Mouse (Mus musculus): ENCODE data around the gene Ammecr1. TPM values are rescaled to one million over a fixed set of nuclear protein-coding genes. Genes with fewer than 3 reads are reported as not detected.
A peak's percentile ranks its signal among the peaks of the same experiment; 100 is the strongest.

The Ammecr1 gene
- polyA plus RNA-seq, 1 experiment from 2014 or later, result 7.1 TPM

DNA sequence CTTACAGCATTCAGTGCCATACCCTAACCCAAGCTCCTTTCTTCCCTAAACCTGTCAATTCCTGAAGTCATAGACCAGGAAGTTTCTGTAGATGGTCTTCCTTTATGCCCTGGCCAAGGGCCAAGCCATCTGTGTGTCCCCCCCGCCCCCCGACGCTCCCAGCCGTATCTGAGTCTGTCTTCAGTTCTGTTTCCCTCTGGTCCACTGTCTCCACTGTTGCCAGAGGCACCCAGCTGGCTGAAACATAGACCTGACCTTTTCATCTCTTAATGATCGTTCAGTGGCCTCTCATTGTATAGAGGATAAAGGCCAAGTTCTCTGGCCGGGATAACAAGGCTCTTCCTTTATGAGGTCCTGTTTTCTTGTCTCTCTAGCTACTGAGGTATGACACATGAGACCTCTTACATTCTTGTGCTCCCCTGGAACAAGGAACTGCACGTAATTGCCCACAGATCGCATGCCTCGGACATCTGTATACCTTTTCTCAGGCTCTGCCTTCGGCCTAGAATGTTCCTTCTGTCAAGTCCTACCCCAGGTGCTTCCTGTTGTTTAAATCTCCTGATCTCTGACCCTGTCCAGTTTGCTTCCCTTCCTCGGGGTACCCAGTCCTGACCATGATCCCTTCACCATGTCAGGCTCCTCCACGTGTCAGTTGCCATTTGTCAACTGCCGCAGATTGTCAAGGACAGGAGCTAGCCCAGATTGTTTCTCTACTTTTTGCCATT, 138.2 kb downstream of the Ammecr1 start:
- Histone ChIP-seq H3K9me3 (replicated peaks; ENCODE audit: low read length) (no peaks in the 10 kb centered on the region), H3K4me3 (replicated peaks; ENCODE audit: low read depth, low read length) (no peak overlapping the region), H3K9ac (ENCODE audit: low read depth, low read length) (no peak overlapping the region), H3K36me3 (ENCODE audit: insufficient read depth, low read length) (no peaks in the 10 kb centered on the region), H3K4me1 (replicated peaks; ENCODE audit: insufficient read depth, low read length) (no peaks in the 10 kb centered on the region), H3K4me2 (ENCODE audit: low read length) (no peak overlapping the region), H3K27me3 (ENCODE audit: insufficient read depth, low read length) (no peaks in the 10 kb centered on the region), H3K27ac (no peak overlapping the region)
- TF ChIP-seq CTCF (IDR thresholded peaks at IDR 0.05; ENCODE audit: low read depth), result no peak
- 57% methylated on average over 13 of the region's 13 CpGs for WGBS
- ATAC-seq (replicated peaks; ENCODE audit: low FRiP score, low read depth), result no peak
- DNase-seq (ENCODE audit: low spot score), result no peak

DNA sequence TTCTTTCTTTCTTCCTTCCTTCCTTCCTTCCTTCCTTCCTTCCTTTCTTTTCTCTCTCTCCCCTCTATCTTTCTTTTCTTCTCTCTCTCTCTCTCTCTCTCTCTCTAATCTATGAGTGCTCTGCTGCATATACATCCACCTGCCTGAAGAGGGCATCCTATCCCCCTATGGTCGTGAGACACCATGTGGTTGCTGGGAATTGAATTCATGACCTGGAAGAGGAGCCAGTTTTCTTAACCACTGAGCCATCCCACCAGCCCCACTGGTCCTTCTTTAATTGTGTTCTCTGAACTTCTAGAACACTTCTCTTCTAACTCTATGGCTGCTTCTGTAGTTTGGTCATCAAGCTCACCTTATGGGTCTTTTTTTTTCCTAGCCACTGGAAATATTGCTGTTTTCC, 138.9 kb downstream of the Ammecr1 start:
- no peak overlapping the region for H3K4me2 ChIP-seq (ENCODE audit: low read length)
- H3K27ac ChIP-seq, result no peak overlapping the region
- no peaks in the 10 kb centered on the region for H3K4me1 ChIP-seq (replicated peaks; ENCODE audit: insufficient read depth, low read length)
- ATAC-seq (replicated peaks; ENCODE audit: low FRiP score, low read depth) (no peak), DNase-seq (ENCODE audit: low spot score) (no peak)
- H3K4me3 ChIP-seq (replicated peaks; ENCODE audit: low read depth, low read length), result no peak overlapping the region
- H3K9ac ChIP-seq (ENCODE audit: low read depth, low read length), result no peak overlapping the region
- WGBS, result 12% methylated on average over 1 of the region's 1 CpGs
- no peaks in the 10 kb centered on the region for H3K9me3 ChIP-seq (replicated peaks; ENCODE audit: low read length)
- TF ChIP-seq CTCF (IDR thresholded peaks at IDR 0.05; ENCODE audit: low read depth), result peak; percentile 36; the same call in 1 of the 2 replicates
- no peaks in the 10 kb centered on the region for H3K27me3 ChIP-seq (ENCODE audit: insufficient read depth, low read length)
- H3K36me3 ChIP-seq (ENCODE audit: insufficient read depth, low read length), result no peaks in the 10 kb centered on the region

DNA sequence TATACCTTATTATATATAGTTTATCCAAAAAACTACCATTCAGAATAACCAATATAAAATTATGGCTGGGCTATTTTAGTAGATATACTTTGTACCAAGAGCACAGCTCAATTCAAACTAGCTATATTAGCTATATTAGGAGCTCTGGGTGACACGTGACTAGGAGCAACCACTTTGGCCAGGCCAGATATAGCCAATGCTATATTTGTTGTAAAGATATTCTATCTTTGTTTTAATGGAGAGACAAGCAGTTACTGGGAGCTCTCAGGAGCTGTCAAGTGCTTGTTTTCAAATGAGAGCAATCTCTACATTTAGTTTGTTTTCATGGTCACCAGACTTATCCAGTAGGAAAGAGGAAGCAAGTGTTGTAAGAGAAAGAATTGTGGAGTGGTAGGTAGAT, 141.2 kb downstream of the Ammecr1 start:
- no peaks in the 10 kb centered on the region for H3K9me3 ChIP-seq (replicated peaks; ENCODE audit: low read length)
- no peak for TF ChIP-seq CTCF (IDR thresholded peaks at IDR 0.05; ENCODE audit: low read depth)
- H3K4me1 ChIP-seq (replicated peaks; ENCODE audit: insufficient read depth, low read length), result no peaks in the 10 kb centered on the region

DNA sequence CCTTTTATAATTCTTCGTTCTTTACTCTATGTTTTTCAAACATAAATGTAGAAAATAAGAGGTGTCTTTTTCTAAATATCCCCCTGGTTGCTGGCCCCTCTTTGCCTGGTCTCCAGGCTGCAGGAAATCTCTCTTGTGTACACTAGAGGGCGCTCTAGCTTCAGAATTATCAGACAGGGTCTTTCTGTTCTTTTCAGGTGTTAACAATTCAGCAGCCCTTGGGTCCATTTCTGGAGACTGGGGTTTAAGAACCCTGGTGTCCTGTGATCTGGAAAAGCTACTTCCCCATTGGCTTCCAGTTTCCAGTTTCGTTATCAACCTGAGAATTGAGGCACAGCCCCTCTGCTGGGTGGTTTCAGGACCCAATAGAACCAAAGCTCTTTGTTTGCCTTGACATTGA, 144.7 kb downstream of the Ammecr1 start:
- no peaks in the 10 kb centered on the region for H3K4me1 ChIP-seq (replicated peaks; ENCODE audit: insufficient read depth, low read length)
- no peak overlapping the region for H3K9ac ChIP-seq (ENCODE audit: low read depth, low read length)
- no peak overlapping the region for H3K4me3 ChIP-seq (replicated peaks; ENCODE audit: low read depth, low read length)
- peak; percentile 62 for DNase-seq (ENCODE audit: low spot score)
- H3K9me3 ChIP-seq (replicated peaks; ENCODE audit: low read length), result no peaks in the 10 kb centered on the region
- peak; percentile 68 for TF ChIP-seq CTCF (IDR thresholded peaks at IDR 0.05; ENCODE audit: low read depth)
- H3K36me3 ChIP-seq (ENCODE audit: insufficient read depth, low read length), result no peaks in the 10 kb centered on the region
- no peak overlapping the region for H3K27ac ChIP-seq
- ATAC-seq (replicated peaks; ENCODE audit: low FRiP score, low read depth), result no peak
- 44% methylated on average over 3 of the region's 3 CpGs for WGBS
- no peaks in the 10 kb centered on the region for H3K27me3 ChIP-seq (ENCODE audit: insufficient read depth, low read length)
- H3K4me2 ChIP-seq (ENCODE audit: low read length), result no peak overlapping the region

More for the DNA sequence above, 141.2 kb downstream of the Ammecr1 start:
- 70% methylated on average over 1 of the region's 1 CpGs for WGBS
- DNase-seq (ENCODE audit: low spot score) (no peak), ATAC-seq (replicated peaks; ENCODE audit: low FRiP score, low read depth) (no peak)
- Histone ChIP-seq H3K27ac (no peak overlapping the region), H3K27me3 (ENCODE audit: insufficient read depth, low read length) (no peaks in the 10 kb centered on the region), H3K4me2 (ENCODE audit: low read length) (no peak overlapping the region), H3K4me3 (replicated peaks; ENCODE audit: low read depth, low read length) (no peak overlapping the region), H3K9ac (ENCODE audit: low read depth, low read length) (no peak overlapping the region), H3K36me3 (ENCODE audit: insufficient read depth, low read length) (no peaks in the 10 kb centered on the region)

DNA sequence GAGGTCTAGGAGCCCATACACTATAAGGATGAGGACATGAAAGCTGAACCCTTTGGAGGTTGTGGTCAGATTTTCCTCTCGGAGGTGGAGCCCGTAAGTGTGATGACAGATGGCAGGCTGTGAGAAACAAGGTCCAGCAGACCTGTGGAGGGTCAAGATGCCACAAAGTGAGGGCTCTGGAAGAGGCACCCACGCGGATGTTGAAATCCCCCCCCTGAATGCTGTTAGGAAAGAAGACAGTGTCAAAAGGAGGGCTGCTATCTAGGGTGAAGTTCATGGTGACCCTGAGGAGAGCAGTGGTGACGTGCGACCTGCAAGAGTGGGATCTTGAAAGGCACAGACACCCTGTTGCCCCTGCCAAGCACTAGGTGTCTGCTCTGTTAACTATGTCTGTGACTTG, 145.3 kb downstream of the Ammecr1 start:
- Histone ChIP-seq H3K4me2 (ENCODE audit: low read length) (no peak overlapping the region), H3K27ac (no peak overlapping the region), H3K9me3 (replicated peaks; ENCODE audit: low read length) (no peaks in the 10 kb centered on the region), H3K27me3 (ENCODE audit: insufficient read depth, low read length) (no peaks in the 10 kb centered on the region), H3K9ac (ENCODE audit: low read depth, low read length) (no peak overlapping the region), H3K4me3 (replicated peaks; ENCODE audit: low read depth, low read length) (no peak overlapping the region), H3K36me3 (ENCODE audit: insufficient read depth, low read length) (no peaks in the 10 kb centered on the region), H3K4me1 (replicated peaks; ENCODE audit: insufficient read depth, low read length) (no peaks in the 10 kb centered on the region)
- no peak for TF ChIP-seq CTCF (IDR thresholded peaks at IDR 0.05; ENCODE audit: low read depth)
- ATAC-seq (replicated peaks; ENCODE audit: low FRiP score, low read depth) (no peak), DNase-seq (ENCODE audit: low spot score) (no peak)
- 78% methylated on average over 6 of the region's 6 CpGs for WGBS

DNA sequence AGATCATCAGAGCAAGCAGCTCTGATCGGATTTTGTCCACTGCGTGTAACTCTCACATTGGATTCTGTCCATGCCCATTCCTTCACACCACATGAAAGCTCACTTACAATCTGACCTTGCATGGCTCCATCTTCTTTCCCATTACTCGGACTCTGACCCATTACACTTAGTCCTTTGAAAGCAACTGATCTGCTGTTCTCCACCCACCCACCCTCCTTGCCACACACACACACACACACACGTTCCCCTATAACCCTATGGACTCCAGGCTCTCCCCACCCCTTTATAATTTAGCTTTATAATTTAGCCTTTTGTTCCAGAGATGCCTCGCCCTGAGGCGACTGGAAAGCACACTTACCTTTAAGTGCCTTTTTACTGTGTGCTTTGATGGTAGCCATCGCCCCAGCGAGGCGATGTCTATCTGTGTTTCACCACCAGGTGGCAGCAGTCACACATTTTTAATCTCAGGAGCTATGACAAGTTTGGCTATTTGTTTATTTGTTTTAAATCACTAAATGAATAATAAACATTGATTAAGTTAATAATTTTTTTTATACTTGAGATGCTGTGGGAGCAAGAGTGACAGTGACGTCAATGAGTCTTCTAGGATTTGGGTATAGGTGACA, 148.4 kb downstream of the Ammecr1 start:
- WGBS, result 42% methylated on average over 10 of the region's 10 CpGs
- ATAC-seq (replicated peaks; ENCODE audit: low FRiP score, low read depth) (no peak), DNase-seq (ENCODE audit: low spot score) (peak; percentile 53)
- Histone ChIP-seq H3K27ac (no peak overlapping the region), H3K9ac (ENCODE audit: low read depth, low read length) (no peak overlapping the region), H3K4me1 (replicated peaks; ENCODE audit: insufficient read depth, low read length) (no peaks in the 10 kb centered on the region), H3K4me3 (replicated peaks; ENCODE audit: low read depth, low read length) (no peak overlapping the region), H3K4me2 (ENCODE audit: low read length) (no peak overlapping the region), H3K36me3 (ENCODE audit: insufficient read depth, low read length) (no peaks in the 10 kb centered on the region), H3K9me3 (replicated peaks; ENCODE audit: low read length) (no peaks in the 10 kb centered on the region), H3K27me3 (ENCODE audit: insufficient read depth, low read length) (no peaks in the 10 kb centered on the region)
- peak; percentile 73 for TF ChIP-seq CTCF (IDR thresholded peaks at IDR 0.05; ENCODE audit: low read depth)

All from kidney, postnatal 0 days (tissue).